Mouse (Mus musculus): ENCODE measurements around the gene Bhlhe23. TPM values are rescaled to one million over a fixed set of nuclear protein-coding genes. Genes with fewer than 3 reads are reported as not detected.

The Bhlhe23 gene
- total and polyA plus RNA-seq, 3 experiments = not detected

DNA sequence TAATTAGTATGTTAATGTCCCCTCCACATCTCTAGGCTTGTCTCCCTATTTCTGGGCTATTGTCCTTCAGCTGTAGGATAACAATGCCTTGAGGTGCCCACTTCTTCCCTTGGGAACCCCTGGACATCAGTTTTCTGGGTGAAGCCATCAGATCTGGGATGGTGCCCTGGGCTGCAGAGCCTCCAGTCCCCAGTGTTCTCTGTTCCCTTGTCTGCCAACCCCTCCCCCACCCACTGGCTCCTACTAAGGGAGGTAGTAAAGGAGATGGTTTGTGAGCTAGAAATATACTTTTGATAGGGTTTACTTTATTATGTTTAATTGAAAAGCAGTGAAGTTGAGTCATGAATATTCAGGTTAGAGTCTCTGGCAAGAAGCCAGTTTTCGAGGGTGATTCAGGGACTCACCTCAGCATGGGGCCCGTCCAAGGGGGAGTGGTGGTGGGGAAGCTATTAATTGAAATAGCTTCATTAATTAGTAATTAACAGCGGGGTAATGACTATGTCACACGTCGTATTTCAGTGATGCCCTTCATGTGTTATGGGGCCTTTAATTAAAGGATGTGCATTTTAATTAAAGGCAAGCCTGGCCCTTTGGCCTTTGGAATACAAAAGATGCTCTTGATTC lies 30.0 kb downstream of the Bhlhe23 start:
- DNase-seq = no peak
- Histone ChIP-seq H3K27ac (no peak overlapping the region), H3K79me2 (replicated peaks; ENCODE audit: control insufficient read depth, insufficient read depth, low read length) (no peaks in the 10 kb centered on the region), H3K9ac (ENCODE audit: low read depth, low read length) (no peak overlapping the region), H3K36me3 (ENCODE audit: control insufficient read depth, insufficient read depth, low read length) (no peaks in the 10 kb centered on the region), H3K27me3 (ENCODE audit: control insufficient read depth, insufficient read depth, low read length) (no peaks in the 10 kb centered on the region), H3K4me3 (no peak overlapping the region), H3K4me1 (ENCODE audit: control insufficient read depth, insufficient read depth, low read length) (no peaks in the 10 kb centered on the region)
- intact Hi-C loops (cut with DNase I) = no loop called here
- 32% methylated on average over 5 of the region's 5 CpGs for WGBS
- no peak for TF ChIP-seq EP300 (IDR thresholded peaks at IDR 0.05; ENCODE audit: insufficient read depth, low read depth, low read length)
- no peak for TF ChIP-seq CTCF (IDR thresholded peaks at IDR 0.05)
- no peak for TF ChIP-seq POLR2A (IDR thresholded peaks at IDR 0.05; ENCODE audit: insufficient read depth, low read depth, low read length)

DNA sequence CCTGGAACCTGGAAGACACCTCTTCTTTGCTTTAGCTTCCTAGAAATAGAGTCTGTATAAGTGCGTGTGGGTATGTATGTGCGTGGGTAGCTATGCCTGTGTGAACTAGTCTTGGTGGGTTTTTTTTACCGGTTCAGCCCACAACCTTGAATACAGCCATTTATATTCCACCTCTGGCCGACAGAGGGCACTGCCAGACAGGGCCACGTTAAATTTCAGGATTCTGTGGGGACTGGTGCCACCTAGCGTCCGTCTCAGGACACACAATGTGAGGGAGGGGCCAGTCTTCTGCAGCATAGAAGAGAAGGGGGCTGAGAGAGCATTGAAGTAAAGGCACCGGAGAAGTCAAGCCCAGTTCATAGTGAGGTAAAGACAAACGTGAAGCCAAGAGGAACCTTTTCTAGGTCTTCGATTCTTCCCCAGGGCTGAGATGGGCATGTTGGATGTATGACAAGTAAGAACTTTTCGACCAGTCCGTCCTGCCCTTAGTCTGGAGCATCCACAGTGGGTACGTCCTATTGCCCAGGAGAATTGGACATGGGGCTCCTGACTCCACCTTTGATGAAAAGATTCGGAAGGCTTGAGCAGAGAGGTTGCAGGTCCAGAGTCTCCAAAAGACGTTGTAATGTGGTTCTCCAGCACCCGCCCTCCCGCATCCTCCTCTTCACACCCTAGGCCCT lies 31.3 kb downstream of the Bhlhe23 start:
- no peaks in the 10 kb centered on the region for H3K27me3 ChIP-seq (ENCODE audit: control insufficient read depth, insufficient read depth, low read length)
- H3K9ac ChIP-seq (ENCODE audit: low read depth, low read length) = no peak overlapping the region
- TF ChIP-seq CTCF (IDR thresholded peaks at IDR 0.05) = peak; percentile 99; the same call in 1 of the 2 replicates
- TF ChIP-seq POLR2A (IDR thresholded peaks at IDR 0.05; ENCODE audit: insufficient read depth, low read depth, low read length) = no peak
- peak; percentile 97 for TF ChIP-seq EP300 (IDR thresholded peaks at IDR 0.05; ENCODE audit: insufficient read depth, low read depth, low read length)
- H3K36me3 ChIP-seq (ENCODE audit: control insufficient read depth, insufficient read depth, low read length) = no peaks in the 10 kb centered on the region
- H3K79me2 ChIP-seq (replicated peaks; ENCODE audit: control insufficient read depth, insufficient read depth, low read length) = no peaks in the 10 kb centered on the region
- intact Hi-C loops (cut with DNase I) = loop anchor here (1.0 kb wide), 3 partner anchors 67 to 163 kb away; no protein-coding TSS in a partner anchor
- H3K4me3 ChIP-seq = no peak overlapping the region
- 27% methylated on average over 17 of the region's 17 CpGs for WGBS
- peak; percentile 83 to 89 for DNase-seq
- no peaks in the 10 kb centered on the region for H3K4me1 ChIP-seq (ENCODE audit: control insufficient read depth, insufficient read depth, low read length)
- no peak overlapping the region for H3K27ac ChIP-seq

DNA sequence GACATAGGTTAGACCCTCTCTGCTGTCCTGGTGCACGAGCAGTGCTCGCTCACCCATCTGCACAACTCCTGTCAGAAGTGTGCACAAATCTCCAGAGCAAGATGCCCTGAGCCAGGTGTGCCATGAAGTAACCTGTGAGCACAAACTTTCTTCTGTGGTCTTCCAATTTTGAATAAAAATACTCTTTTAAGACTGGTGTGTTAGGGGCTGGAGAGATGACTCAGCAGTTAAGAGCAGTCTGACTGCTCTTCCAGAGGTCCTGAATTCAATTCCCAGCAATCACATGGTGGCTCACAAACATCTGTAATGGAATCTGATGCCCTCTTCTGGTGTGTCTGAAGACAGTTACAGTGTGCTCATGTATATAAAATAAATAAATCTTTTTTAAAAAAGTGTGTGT lies 33.4 kb downstream of the Bhlhe23 start:
- intact Hi-C loops (cut with DNase I) = no loop called here
- no peaks in the 10 kb centered on the region for H3K4me1 ChIP-seq (ENCODE audit: control insufficient read depth, insufficient read depth, low read length)
- H3K9ac ChIP-seq (ENCODE audit: low read depth, low read length) = no peak overlapping the region
- H3K79me2 ChIP-seq (replicated peaks; ENCODE audit: control insufficient read depth, insufficient read depth, low read length) = no peaks in the 10 kb centered on the region
- TF ChIP-seq CTCF (IDR thresholded peaks at IDR 0.05) = no peak
- TF ChIP-seq EP300 (IDR thresholded peaks at IDR 0.05; ENCODE audit: insufficient read depth, low read depth, low read length) = no peak
- TF ChIP-seq POLR2A (IDR thresholded peaks at IDR 0.05; ENCODE audit: insufficient read depth, low read depth, low read length) = no peak
- H3K4me3 ChIP-seq = no peak overlapping the region
- 79% methylated on average over 2 of the region's 2 CpGs for WGBS
- no peaks in the 10 kb centered on the region for H3K27me3 ChIP-seq (ENCODE audit: control insufficient read depth, insufficient read depth, low read length)
- H3K36me3 ChIP-seq (ENCODE audit: control insufficient read depth, insufficient read depth, low read length) = no peaks in the 10 kb centered on the region
- no peak overlapping the region for H3K27ac ChIP-seq
- DNase-seq = no peak

DNA sequence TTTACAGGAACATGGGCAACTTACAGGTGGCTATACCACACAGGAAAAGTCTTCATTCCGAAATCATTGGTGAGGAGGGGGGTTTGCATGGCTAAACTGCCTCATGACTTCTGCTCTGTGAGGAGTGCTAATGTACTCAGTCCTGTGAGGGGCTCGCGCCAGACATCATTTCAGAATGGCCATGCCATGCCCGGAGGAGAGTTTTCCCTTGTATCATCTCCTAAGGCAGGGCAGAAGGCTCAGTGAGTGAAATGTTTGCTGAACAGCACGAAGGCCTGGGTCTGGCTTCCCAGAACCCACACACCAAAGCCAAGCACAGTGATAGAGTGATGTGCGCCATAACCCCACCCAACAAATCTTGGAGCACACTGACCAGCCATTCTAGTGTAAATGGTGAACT lies 33.9 kb downstream of the Bhlhe23 start:
- Histone ChIP-seq H3K4me3 (no peak overlapping the region), H3K4me1 (ENCODE audit: control insufficient read depth, insufficient read depth, low read length) (no peaks in the 10 kb centered on the region), H3K9ac (ENCODE audit: low read depth, low read length) (no peak overlapping the region), H3K36me3 (ENCODE audit: control insufficient read depth, insufficient read depth, low read length) (no peaks in the 10 kb centered on the region), H3K27ac (no peak overlapping the region), H3K27me3 (ENCODE audit: control insufficient read depth, insufficient read depth, low read length) (no peaks in the 10 kb centered on the region), H3K79me2 (replicated peaks; ENCODE audit: control insufficient read depth, insufficient read depth, low read length) (no peaks in the 10 kb centered on the region)
- no peak for TF ChIP-seq POLR2A (IDR thresholded peaks at IDR 0.05; ENCODE audit: insufficient read depth, low read depth, low read length)
- no peak for DNase-seq
- 80% methylated on average over 6 of the region's 6 CpGs for WGBS
- intact Hi-C loops (cut with DNase I) = no loop called here

DNA sequence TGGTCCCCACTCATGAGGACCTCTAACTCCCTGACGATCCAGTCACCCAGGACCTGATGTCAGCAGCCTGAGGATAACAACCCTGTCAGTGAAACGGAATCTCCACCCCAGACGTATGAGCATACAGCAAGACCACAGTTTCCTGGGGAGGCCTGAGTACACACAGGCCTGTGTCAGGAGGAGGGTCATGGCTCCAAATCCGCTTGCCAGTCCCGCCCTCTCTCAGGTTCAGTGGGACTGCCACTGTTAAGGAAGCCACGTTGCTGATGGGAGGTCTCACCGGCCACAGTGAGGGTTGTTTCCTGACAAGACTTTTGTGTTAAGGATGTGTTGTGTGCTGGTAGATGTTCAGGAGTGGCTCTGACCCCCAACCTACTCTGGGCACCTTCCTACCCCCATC lies 35.3 kb downstream of the Bhlhe23 start:
- Histone ChIP-seq H3K27me3 (ENCODE audit: control insufficient read depth, insufficient read depth, low read length) (no peaks in the 10 kb centered on the region), H3K4me3 (no peak overlapping the region), H3K4me1 (ENCODE audit: control insufficient read depth, insufficient read depth, low read length) (no peaks in the 10 kb centered on the region), H3K27ac (no peak overlapping the region), H3K79me2 (replicated peaks; ENCODE audit: control insufficient read depth, insufficient read depth, low read length) (no peaks in the 10 kb centered on the region), H3K36me3 (ENCODE audit: control insufficient read depth, insufficient read depth, low read length) (no peaks in the 10 kb centered on the region), H3K9ac (ENCODE audit: low read depth, low read length) (no peak overlapping the region)
- intact Hi-C loops (cut with DNase I) = no loop called here
- TF ChIP-seq EP300 (IDR thresholded peaks at IDR 0.05; ENCODE audit: insufficient read depth, low read depth, low read length) = no peak
- no peak for TF ChIP-seq CTCF (IDR thresholded peaks at IDR 0.05)
- no peak for TF ChIP-seq POLR2A (IDR thresholded peaks at IDR 0.05; ENCODE audit: insufficient read depth, low read depth, low read length)
- 53% methylated on average over 7 of the region's 7 CpGs for WGBS
- DNase-seq = no peak

DNA sequence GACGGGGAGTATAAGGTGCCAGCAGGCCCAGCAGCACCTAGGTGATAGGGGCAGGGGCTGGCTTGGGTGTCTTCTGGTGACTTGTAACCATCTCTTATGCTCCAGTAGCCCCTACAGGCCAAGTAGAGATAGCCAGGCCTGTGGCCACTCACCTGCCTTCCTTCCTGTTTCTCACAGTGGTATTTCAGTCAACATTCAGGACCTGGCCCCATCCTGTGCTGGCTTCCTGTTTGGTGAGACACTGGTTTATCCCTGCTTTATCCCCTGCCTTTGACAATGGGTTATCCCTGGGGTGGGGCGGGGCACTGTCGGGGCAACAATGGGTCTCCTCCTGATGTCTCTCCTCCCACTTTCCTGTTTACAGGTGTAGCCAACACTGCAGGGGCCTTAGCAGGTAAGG lies 36.4 kb downstream of the Bhlhe23 start:
- Histone ChIP-seq H3K27ac (no peak overlapping the region), H3K27me3 (ENCODE audit: control insufficient read depth, insufficient read depth, low read length) (no peaks in the 10 kb centered on the region), H3K9ac (ENCODE audit: low read depth, low read length) (no peak overlapping the region), H3K36me3 (ENCODE audit: control insufficient read depth, insufficient read depth, low read length) (no peaks in the 10 kb centered on the region), H3K79me2 (replicated peaks; ENCODE audit: control insufficient read depth, insufficient read depth, low read length) (no peaks in the 10 kb centered on the region), H3K4me1 (ENCODE audit: control insufficient read depth, insufficient read depth, low read length) (no peaks in the 10 kb centered on the region), H3K4me3 (no peak overlapping the region)
- no peak for DNase-seq
- TF ChIP-seq CTCF (IDR thresholded peaks at IDR 0.05) (peak; percentile 22), POLR2A (IDR thresholded peaks at IDR 0.05; ENCODE audit: insufficient read depth, low read depth, low read length) (no peak)
- WGBS = 25% methylated on average over 3 of the region's 3 CpGs
- intact Hi-C loops (cut with DNase I) = no loop called here
